Mouse (Mus musculus) cerebral cortex, adult 2 months (tissue): Measurements from ENCODE around the gene Trappc5.

Experiments used
- WGBS: fragments of 180-500 bp; shearing (Covaris S2); methylation state at CpG from one replicate; pipeline ENCODE4 v1.1.7; 2018; 5-methylcytosine and 5-hydroxymethylcytosine counted together

Trappc5 gene

GRCm38 (mm10) chr8:3676993-3677579 lies 987 bp downstream of the Trappc5 start:
- WGBS: 1% methylated on average over 15 of the region's 15 CpGs

- 97% methylated on average over 23 of the region's 23 CpGs for WGBS
These were observed 2.7 kb downstream of the Trappc5 start for GRCm38 (mm10) chr8:3678831-3679230.

- WGBS: 94% methylated on average over 23 of the region's 23 CpGs
These were observed 3.1 kb downstream of the Trappc5 start for GRCm38 (mm10) chr8:3679236-3679635.

GRCm38 (mm10) chr8:3679656-3680055 lies 3.6 kb downstream of the Trappc5 start:
- 78% methylated on average over 5 of the region's 5 CpGs for WGBS

- WGBS: 82% methylated on average over 5 of the region's 5 CpGs
These were observed 6.3 kb downstream of the Trappc5 start for GRCm38 (mm10) chr8:3682435-3682834.

GRCm38 (mm10) chr8:3683408-3684176 lies 7.5 kb downstream of the Trappc5 start:
- WGBS: 63% methylated on average over 6 of the region's 6 CpGs

- 72% methylated on average over 5 of the region's 5 CpGs for WGBS
These were observed 9.3 kb downstream of the Trappc5 start for GRCm38 (mm10) chr8:3685422-3685821.

- WGBS: 77% methylated on average over 6 of the region's 6 CpGs
These were observed 11.4 kb downstream of the Trappc5 start for GRCm38 (mm10) chr8:3687537-3687936.

- WGBS: 65% methylated on average over 3 of the region's 3 CpGs
These were observed 14.7 kb downstream of the Trappc5 start for GRCm38 (mm10) chr8:3690774-3691173.

- 85% methylated on average over 3 of the region's 3 CpGs for WGBS
These were observed 18.0 kb downstream of the Trappc5 start, which contains the start of gene Fcer2a for GRCm38 (mm10) chr8:3694121-3694520. Fcer2a (minus strand) TSS chr8:3694175.

- 91% methylated on average over 1 of the region's 1 CpGs for WGBS
These were observed 25.4 kb downstream of the Trappc5 start for GRCm38 (mm10) chr8:3701491-3701890.

- WGBS: 40% methylated on average over 4 of the region's 4 CpGs
These were observed 29.6 kb downstream of the Trappc5 start for GRCm38 (mm10) chr8:3705711-3706110.

GRCm38 (mm10) chr8:3707611-3708010 lies 31.5 kb downstream of the Trappc5 start:
- WGBS: 76% methylated on average over 7 of the region's 7 CpGs

- WGBS: 87% methylated on average over 3 of the region's 3 CpGs
These were observed 34.2 kb downstream of the Trappc5 start for GRCm38 (mm10) chr8:3710312-3710711.

GRCm38 (mm10) chr8:3711646-3712045 lies 35.5 kb downstream of the Trappc5 start:
- WGBS: 59% methylated on average over 2 of the region's 2 CpGs

- WGBS: 89% methylated on average over 12 of the region's 12 CpGs
These were observed 41.3 kb downstream of the Trappc5 start for GRCm38 (mm10) chr8:3717321-3717954.

- 19% methylated on average over 14 of the region's 14 CpGs for WGBS
These were observed 42.5 kb downstream of the Trappc5 start for GRCm38 (mm10) chr8:3718559-3718958.

GRCm38 (mm10) chr8:3720551-3720950 lies 44.5 kb downstream of the Trappc5 start, which contains the start of gene Clec4g:
Clec4g (minus strand) TSS chr8:3720651.
- WGBS: 69% methylated on average over 5 of the region's 5 CpGs

GRCm38 (mm10) chr8:3721041-3721440 lies 44.9 kb downstream of the Trappc5 start:
- WGBS: 17% methylated on average over 1 of the region's 1 CpGs
